Mouse (Mus musculus) kidney, adult 9 months (tissue): ENCODE data around the gene Taf1.

ENCODE experiments used
- DNase-seq: peaks from one replicate; pipeline ENCODE4 v3.0.0; 2022

Taf1 gene

DNA sequence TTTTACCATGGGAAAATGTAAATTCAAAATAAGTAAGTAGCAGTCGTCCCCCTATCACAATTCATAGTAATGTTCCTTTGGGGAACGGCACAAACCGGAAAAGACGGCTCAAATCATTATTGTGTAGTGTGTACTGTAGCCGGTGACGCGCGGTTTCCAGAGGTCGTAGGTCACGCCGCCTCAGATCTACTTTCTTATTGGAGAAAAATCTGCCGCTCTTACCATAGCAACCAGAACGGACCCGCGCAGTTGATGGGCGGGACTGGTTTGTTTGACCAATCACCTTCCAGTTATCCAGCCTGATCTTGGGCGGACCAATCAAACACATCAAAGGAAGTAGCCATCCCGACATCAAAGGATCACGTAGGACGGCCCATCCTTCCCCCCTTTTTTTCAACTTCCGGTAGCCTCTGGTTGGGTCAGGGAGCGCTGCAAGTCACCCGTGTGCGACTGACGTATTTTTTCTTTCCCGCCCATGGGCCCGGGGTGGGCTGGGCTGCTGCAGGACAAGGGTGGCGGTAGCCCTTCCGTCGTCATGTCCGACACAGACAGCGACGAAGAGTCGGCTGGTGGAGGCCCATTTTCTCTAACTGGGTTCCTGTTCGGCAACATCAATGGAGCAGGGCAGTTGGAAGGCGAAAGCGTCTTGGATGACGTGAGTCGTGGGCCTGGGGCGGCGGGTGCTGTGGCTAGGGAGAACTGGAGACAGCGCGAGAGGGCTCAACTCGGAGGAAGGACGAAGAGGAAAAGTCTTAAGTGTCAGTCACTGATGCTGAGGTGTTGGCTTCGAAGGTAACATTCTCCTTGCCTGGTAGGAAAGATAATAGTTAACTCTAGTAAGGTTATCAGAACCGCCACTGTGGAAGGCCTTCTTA lies at the start of gene Taf1:
Taf1 (plus strand) TSS at position 388 of the 875 bp plus-strand sequence.
- peak; percentile 98 for DNase-seq

DNA sequence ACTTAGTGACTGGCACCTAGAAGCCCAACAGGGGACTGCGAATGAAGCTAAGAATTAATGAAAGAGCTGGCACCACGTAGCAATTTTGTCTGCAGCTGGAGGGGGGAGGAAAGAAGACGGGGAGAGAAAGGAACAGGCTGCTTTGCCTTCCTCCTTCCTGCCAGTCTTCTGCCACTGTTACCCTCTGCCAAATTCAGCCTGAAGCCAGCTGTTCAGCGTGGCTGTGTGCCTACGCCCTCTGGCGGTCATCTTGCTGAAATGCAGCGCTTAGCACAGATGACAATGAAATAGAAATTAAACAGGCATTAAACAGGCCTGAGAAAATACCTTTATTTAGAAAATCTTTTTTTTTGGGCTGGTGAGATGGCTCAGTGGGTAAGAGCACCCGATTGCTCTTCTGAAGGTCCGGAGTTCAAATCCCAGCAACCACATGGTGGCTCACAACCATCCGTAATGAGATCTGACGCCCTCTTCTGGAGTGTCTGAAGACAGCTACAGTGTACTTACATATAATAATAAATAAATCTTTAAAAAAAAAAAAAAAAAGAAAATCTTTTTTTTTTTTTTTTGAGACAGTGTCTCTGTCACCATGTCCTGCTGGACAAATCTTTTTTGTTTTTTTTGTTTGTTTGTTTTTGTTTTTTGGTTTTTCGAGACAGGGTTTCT lies 45.9 kb upstream of the Taf1 start:
- peak; percentile 44 for DNase-seq

DNA sequence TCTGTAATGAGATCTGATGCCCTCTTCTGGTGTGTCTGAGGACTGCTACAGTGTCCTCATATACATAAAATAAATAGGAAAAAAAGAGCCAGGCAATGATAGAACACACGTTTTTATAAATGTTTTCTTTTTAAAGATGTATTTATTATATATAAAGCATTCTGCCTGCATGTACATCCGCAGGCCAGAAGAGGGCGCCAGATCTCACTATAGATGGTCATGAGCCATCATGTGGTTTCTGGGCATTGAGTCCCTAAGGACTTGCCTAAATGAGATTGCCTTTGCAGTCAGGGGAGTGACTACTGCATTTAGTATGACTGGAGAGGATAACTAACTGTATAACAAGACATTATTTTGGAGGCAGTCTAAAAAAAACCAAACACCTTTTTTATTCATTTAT lies 27.9 kb upstream of the Taf1 start:
- peak; percentile 8 for DNase-seq

DNA sequence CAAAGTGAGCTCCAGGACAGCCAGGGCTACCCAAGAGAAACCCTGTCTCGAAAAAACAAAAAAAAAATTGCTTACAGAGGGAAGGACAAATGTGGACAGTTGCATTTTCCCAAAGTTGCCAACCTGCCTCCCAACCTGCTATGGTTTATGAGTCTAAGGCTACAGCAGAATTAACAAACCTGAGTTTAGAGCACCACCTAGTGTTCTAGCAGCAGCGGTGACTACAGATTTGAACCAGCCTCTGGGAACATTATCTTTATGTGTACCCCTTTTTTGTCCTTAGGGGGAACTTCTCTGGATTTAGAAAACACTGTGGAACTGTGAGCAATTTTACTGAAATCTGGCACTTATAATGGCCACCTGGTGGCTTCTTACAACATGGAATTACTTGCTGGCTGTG lies 16.8 kb upstream of the Taf1 start:
- no peak for DNase-seq

DNA sequence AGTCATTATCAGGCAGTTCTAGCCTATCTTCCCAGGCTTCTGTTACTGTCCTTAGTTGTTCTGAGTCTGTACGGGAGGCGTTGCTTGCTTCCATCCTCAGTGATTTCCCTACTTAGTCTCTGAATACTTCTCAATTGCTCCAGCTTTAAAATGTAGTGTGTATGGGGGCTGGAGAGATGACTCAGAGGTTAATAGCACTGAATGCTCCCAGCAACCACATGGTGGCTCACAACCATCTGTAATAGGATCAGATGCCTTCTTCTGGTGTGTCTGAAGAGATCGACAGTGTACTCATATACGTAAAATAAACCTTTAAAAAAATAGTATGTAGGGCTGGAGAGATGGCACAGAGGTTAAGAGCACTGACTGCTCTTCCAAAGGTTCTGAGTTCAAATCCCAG lies 14.5 kb upstream of the Taf1 start:
- DNase-seq, result no peak

DNA sequence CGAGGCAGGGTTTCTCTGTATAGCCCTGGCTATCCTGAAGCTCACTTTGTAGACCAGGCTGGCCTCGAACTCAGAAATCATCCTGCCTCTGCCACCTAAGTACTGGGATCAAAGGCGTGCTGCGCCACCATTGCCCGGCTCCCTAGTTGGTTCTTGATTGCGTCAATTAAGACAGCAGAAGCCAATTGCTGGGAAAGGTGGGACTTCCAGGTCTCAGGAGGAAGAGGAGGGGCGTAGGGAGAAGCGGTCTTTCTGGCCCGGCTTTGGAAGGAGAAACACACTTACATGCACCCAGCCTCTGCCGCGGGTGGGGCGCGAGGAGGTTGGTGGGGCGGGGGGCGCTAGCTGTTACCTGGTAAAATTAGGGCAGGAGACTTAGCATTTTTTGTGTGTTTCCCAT lies 10.5 kb upstream of the Taf1 start:
- no peak for DNase-seq

DNA sequence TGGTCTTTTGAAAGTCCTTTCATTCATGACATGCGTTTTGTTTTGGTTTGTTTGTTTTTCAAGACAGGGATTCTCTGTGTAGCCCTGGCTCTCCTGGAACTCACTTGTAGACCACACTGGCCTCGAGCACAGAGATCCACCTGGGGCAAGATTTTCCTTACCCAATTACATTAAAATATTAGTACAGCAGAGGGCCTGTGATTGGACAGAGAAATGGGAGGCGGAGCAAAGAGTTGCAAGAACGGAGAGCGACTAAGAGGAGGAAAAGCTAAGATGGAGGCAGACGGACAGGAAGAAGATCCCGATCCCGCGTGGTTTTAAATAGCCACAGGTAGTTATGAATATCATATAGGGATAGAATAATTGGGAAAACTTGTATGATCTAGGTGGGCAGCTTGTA lies 5.2 kb upstream of the Taf1 start:
- DNase-seq, result peak; percentile 24

DNA sequence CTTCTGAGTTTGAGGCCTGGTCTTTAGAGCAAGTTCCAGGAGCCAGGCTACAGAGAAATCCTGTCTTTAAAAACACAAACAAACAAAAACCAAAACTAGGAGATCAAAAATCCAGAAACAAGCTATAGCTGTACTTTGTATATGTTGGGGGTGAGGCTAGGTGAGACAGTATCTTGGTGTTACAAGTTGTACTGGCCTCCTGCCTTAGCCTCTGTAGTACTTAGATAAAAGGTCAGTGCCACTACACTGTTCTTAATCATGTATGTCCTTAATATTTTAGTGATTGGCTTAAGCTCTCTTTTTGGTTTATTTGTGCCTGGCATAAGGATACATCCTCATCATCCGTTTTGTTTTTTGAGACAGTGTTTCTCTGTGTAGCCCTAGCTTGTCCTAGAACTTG lies 52.9 kb downstream of the Taf1 start:
- DNase-seq, result no peak

DNA sequence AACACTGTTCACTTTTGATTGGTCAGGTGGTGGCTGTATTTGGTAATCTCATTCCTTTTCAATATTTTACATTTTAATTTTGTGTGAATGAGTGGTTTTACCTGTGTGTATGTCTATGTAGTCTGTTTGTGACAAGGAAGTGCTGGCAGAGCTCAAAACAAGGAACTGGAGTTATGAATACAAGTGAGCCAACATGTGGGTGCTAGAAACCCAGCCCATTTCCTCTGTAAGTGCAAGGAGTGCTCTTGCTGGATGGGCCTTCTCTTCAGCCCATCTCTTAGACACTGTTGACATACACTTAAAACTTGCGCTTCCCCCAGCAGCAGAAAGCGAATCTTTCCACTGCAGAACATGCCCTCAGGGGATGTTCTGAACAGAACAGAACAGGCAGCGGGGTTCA lies 83.6 kb downstream of the Taf1 start:
- no peak for DNase-seq

DNA sequence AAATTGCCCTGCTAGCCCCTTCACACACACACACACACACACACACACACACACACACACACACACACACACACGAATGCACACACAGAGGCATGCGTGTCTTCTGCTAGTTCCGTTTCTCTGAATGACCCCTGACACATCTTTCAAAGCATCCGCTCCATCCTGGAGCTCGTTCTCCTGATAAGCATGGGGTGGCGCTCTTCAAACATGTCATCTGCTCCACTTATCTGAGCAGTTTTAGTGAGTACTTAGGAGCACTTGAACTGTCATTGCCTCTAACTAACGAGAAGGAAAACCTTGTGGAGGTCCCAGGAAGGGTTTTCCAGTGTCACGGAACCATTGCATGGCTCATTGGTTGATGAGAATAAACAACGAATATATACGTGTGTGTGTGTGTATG lies 85.4 kb downstream of the Taf1 start:
- no peak for DNase-seq

DNA sequence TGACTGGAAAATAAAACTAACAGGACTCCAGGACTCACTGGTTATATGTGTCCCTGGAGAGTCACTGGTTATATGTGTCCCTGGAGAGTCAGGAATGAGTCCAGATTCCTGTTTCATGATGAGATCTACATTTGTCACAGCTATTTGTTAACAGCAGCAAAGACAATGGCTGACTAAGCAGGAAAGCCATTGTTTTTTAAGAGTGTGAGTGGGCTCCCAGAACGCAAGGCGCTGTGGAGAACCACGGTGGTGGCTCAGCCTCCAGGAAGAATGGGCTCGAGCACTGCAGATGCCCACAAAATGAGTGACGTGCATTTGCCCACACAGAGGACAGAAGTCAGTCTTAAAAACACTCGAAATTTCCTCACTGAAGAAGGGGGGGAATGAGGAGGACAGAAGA lies 87.8 kb downstream of the Taf1 start:
- DNase-seq, result peak; percentile 22

DNA sequence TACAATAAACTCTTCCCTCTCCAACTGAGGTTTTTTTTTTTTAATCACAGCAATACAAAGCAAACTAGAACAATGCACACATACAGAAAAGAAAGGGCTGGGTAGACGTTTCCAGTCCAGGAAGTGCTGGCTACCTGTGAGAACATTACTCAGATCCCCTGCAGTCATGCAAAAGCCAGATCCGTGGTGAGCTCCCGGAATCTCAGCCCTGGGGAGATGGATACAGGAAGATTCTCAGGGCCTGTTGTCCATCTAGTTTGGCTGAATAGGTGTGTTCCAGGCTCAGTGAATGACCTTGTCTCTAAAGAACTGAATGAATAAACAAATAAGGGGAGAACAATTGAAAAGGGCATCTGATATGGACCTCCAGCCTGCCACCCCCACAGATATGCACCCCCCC lies 90.0 kb downstream of the Taf1 start:
- no peak for DNase-seq

DNA sequence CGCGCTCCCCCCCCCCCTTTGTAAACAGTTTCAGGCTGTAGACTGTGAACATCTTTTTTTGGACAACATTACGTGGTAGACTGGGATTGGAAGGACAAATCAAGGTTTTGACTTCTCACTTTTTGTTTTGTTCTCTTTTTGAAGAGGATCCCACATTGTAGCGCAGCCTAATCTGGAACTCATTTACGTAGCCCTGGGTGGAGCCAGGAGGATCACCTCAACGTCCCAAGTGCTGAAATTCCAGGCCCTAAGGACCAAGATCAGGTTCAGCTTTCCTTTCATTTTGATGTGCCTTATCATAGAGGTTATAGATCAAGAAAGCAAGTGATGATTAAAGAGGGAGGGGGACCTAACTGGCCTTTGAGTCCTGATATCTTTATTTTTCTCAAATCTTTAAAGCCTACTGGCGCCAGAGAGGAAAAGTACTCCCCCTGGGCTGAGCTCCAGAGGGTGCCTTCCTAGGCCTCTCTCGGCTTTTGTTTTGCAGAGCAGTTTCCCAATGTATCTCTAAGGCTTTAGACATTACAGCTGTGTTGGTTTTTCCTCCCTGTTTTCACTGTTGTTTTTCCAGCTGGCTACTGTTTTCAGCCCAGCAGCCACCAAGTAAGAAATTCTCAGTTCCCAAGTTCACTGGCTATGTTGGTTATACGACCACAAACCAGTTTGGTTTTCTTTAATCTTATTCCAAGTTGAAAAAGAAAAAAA lies 104.4 kb downstream of the Taf1 start:
- no peak for DNase-seq

DNA sequence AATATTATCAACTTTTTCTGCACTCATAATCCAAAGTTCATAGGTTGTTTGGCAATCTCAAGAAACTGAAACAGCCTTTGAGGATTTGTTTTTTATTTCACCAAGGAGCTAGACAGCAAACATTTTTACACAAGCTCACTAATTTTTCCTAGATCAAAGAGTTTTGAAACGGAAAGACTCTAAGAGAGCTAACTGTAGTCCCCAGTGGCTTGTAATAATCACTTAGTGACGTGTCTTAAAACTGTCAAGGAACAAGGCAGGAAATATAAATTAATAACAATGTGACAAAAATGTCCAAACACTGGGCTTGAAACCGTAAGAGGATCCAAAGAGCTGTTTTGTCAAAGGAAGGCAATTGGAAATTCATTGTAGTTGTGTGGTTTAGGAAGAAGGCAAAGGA lies 106.3 kb downstream of the Taf1 start:
- peak; percentile 14 for DNase-seq

DNA sequence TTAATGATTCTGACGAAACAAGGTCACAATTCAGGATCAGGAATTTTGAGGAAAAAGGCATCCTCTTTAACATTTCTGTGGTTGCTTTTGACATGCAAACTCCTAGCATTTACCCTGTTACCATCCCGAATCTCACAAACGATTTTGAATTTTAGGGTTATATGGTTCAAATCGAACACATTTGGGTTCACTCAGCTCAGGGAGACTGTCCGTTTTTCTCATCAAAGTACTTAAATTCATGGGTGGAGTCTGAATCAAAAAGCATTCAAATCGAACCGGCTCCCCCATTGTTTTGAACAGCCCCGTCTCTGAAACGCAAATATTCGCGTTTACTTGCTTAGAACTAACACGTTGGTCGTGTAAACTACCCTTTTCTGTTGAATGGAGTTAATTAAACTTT lies 106.8 kb downstream of the Taf1 start:
- no peak for DNase-seq

DNA sequence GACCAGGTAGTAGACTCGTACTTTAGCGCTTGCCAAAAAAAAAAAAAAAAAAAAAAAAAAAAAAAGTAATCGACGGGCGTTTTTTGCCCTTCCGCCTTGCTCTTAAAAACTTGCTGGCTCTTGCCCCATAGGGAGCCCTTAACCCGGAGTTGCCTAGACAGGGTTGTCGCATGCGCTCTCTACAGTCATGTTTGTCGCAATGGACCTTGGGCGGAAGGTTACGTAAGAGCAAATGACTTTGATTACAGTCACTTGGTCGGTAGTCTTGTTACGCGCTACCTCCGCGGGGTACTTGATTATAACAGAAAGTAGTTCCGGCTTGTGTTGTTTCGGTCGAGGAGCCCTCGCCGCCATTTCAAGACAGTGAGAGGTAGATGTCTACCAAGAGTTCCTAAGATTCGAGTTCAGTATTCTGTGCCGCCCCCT lies 107.2 kb downstream of the Taf1 start, which contains the start of gene Ogt:
Ogt (plus strand) TSS at position 320 of the 426 bp plus-strand sequence.
- DNase-seq, result peak; percentile 96

DNA sequence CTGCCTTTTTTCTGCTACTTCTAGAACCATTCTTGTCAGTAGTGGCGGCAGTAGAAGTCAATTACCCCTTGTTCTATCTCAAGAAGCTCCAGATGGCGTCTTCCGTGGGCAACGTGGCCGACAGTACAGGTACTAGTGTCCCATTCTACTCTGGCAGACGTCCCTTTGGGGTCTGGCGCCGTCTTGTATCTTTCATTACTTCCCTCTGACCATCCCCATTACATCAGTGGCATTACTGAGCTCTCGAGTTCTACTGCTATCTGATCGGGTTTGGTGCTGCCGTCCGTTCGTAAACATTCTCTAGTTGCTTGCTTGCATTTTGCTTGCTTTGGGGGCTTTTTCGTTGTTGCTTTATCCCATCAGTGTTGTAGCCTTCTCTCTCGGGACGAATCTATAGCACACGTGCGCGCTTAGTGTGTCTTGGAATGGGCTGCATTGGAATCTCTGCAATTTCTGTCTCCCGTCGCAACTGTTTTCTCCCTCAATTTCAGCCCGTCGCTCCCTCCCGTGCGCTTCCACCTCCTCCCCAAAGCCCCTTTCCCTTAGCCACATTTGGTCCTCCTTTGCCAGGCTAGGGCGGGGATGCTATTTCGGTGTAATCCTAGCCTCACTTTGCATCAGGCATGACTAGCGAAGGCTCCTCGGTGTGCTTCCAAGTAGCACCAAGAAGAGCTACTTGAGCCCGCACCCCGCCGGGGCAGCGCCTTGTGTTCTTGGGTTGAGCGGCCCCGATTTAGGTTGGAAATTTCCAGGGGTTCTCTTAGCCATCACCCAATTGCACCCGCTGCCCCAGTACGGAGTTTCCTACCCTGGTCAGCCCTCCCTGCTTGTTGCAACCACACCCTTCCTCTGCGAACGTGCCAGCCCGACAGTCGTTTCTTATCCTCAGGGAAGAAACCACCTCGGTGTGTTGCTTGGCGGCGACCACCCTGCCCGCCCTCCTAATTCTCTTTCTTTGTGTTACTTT lies 107.9 kb downstream of the Taf1 start:
- DNase-seq, result peak; percentile 33

DNA sequence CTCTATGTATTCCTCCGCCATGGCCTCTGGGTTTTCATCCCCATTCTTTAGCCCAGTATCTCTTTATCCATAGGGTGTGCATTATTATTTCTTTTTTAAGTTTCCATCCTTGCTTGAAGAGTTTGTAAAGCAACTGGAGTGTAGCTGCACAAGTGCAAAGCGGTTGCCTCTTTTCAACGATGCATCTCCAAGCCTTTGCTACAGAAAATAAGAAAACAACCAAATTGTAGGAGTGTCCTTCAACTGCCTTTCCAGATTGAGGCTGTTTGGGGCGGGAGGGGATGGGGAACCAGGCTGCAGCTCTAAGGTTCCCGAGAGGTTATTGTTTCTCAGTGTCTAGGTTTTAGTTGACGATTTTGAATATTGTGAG lies 108.6 kb downstream of the Taf1 start:
- DNase-seq, result no peak

DNA sequence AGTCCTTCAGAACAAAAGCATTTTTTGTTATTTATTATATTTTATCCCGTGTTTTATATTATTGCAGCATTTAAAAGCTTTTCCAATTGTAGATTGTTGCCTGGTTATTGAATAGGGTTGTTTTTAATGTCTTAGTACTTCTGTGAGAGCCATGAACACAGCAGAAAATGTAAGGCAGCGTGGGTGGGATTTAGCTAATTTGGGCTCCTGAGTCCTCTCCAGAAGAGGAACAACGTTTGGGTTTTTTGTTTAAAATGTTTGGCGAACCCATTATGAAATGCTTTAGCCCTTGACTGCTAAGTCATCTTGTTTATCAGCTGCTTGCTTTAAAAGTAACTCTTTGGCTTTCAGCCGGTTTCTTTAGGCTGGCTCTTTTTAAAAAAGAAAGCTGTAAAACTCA lies 109.6 kb downstream of the Taf1 start:
- DNase-seq, result no peak

DNA sequence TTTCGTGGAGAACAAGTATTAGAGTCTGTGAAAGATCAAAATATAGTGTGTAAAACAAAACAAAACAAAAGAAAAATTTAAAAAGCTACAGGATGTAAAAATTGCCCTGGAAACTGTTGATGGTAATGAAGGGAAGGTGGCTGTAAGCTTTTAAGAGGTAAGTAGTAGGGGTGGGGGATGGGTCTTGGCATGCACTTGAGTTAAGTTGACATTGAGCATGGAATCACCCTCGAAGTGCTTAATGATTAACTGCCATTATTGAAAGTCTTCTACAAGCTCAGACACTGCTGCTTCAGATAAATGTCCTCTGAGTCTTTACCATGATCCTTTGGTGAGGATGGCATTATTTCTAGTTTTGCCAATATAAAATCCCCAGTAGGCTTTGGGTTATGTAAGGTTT lies 112.8 kb downstream of the Taf1 start:
- peak; percentile 71 for DNase-seq

DNA sequence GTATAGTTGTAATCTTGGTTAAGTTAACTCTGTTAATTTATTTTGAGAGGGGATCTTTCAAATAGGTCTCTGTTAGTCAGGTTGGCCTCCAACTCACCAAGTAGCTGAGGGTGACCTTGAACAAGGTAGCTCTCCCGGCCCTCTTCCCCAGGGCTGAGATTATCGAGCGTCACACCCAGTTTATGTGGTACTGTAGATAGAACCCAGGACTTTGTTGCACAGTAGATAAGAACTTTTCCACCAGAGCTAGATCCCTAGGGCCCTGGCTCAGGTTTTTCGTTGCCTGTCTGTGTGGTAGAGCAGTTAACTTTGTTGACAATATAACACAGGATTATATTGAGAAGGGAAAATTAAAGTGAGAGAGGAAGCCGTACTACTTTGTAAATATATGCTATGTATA lies 114.1 kb downstream of the Taf1 start:
- DNase-seq, result no peak
